Mouse (Mus musculus) embryonic facial prominence, embryonic 13.5 days (tissue): ENCODE data around the gene Wnk4. TPM values are rescaled to one million over a fixed set of nuclear protein-coding genes. Genes with fewer than 3 reads are reported as not detected.

ENCODE experiments used
- ATAC-seq: fragments of 200-750 bp; cut with Nextera tagmentation; 2 replicates; pipeline ENCODE4 v1.8.0; 2017; ENCODE audit warnings: low read depth; ENCODE audit not compliant: insufficient number of reproducible peaks, insufficient read depth, low FRiP score, low TSS enrichment
- H3K27ac ChIP-seq: fragments of 300-500 bp; sonication (generic); 2 replicates; pipeline ENCODE4 v1.5.1; 2015; ENCODE audit warnings: moderate library complexity, mild to moderate bottlenecking, inconsistent platforms
- H3K27me3 ChIP-seq: fragments of 300-500 bp; sonication (generic); 2 replicates; pipeline ENCODE4 v1.6.1; 2015; ENCODE audit warnings: mild to moderate bottlenecking, inconsistent platforms
- H3K36me3 ChIP-seq: fragments of 300-500 bp; sonication (generic); 2 replicates; pipeline ENCODE4 v1.6.1; 2015; ENCODE audit warnings: mild to moderate bottlenecking, inconsistent platforms
- H3K4me1 ChIP-seq: fragments of 300-500 bp; sonication (generic); 2 replicates; pipeline ENCODE4 v1.6.1; 2015; ENCODE audit warnings: inconsistent platforms
- H3K4me2 ChIP-seq: fragments of 300-500 bp; sonication (generic); 2 replicates; pipeline ENCODE4 v1.6.1; 2015; ENCODE audit warnings: moderate library complexity, mild to moderate bottlenecking, inconsistent platforms
- H3K4me3 ChIP-seq: fragments of 300-500 bp; sonication (generic); 2 replicates; pipeline ENCODE4 v1.5.1; 2015; ENCODE audit warnings: mild to moderate bottlenecking, inconsistent platforms
- H3K9ac ChIP-seq: fragments of 300-500 bp; sonication (generic); 2 replicates; pipeline ENCODE4 v1.6.1; 2015; ENCODE audit warnings: mild to moderate bottlenecking, inconsistent platforms
- H3K9me3 ChIP-seq: fragments of 300-500 bp; sonication (generic); 2 replicates; pipeline ENCODE4 v1.6.1; 2016; ENCODE audit warnings: inconsistent platforms
- WGBS: fragments of 180-500 bp; shearing (Covaris S2); methylation state at CpG from one replicate; pipeline ENCODE4 v1.1.7; 2015; ENCODE audit warnings: mixed read lengths; 5-methylcytosine and 5-hydroxymethylcytosine counted together
- polyA plus RNA-seq: library from polyadenylated mRNA; unstranded; fragments of >200 nt; fragmentation: Nextera tagmentation; extraction: Ambion mirVana; gene quantifications from 2 replicates; pipeline ENCODE4 v1.2.1, GENCODE M21; 2015

The Wnk4 gene
- polyA plus RNA-seq, 1 experiment from 2014 or later: 9.8 TPM

DNA sequence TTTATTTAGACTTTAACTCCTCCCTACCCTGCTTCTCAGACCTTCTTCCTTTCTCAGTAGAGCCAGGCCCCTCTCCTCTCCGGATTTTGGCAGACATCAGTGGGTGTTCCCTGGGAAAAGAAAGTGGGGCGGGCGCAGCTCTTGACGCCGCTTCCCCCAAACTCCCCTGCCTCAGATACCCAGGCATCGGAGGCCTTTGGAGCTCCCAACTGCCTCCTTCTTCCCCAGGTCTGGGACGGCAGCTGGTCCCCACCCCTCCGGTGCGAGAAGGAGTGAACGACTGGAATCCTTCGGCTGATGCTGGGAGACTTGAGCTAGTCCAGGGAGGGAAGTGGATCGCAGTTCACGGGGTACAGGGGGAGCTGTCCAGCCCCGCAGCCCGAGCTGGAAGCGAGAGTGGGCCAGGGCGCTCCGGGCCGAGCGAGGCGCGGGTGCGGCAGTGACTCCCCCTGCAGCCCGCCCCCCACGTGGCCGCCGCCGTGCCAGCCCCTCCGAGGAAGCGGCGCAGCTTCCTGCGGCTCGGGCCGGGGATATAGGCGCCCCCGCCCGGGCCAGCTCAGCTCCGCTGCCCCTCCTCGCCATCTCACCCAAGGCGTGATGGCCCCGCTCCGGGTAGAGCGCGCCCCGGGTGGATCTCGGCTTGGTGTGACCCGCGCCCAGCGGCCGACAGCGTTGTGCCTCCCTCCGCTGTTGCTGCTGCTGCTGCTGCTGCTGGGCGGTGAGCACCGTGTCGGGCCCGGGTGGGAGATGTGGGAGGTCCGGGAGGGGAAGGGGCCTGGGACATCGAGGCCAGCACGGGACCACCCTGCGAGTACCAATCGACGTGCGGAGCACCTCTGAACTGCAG is 14.3 kb upstream of the Wnk4 start, which contains the start of gene Ramp2:
Gene Ramp2, plus strand, starts transcription at position 174 of the 847 bp plus-strand sequence.
- Histone ChIP-seq H3K4me2 (peak within 1 kb of the TSS; percentile 97), H3K9ac (peak within 1 kb of the TSS; percentile 85), H3K27me3 (peaks cover 23% of the 10 kb centered on the region), H3K36me3 (no peaks in the 10 kb centered on the region), H3K4me1 (peaks cover 31% of the 10 kb centered on the region), H3K4me3 (peak within 1 kb of the TSS; percentile 66), H3K27ac (peak within 1 kb of the TSS; percentile 66), H3K9me3 (no peaks in the 10 kb centered on the region)
- ATAC-seq: peak; percentile 69; the same call in 1 of the 2 replicates
- under 1% methylated on average over 62 of the region's 63 CpGs for WGBS

DNA sequence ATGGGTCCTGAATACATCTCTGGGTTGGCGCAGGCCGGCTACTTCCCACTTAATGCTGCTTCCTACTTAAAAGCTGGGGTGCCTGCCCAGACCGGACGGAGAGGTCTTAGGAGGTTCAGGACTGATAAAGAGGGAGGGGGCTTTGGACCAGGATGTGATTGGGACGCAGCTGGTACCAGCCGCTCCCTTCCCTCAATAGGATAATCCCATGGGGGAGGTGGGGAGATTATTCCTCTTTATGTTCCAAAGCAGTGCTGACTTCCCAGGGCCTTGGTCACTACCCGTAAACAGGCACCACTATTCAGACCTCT is 13.7 kb upstream of the Wnk4 start:
- Histone ChIP-seq H3K27me3 (peaks cover 23% of the 10 kb centered on the region), H3K36me3 (no peaks in the 10 kb centered on the region), H3K9ac (peak overlapping the region; percentile 85), H3K4me3 (peak overlapping the region; percentile 66), H3K27ac (peak overlapping the region; percentile 66; the same call in 1 of the 2 replicates), H3K4me1 (peaks cover 31% of the 10 kb centered on the region), H3K4me2 (peak overlapping the region; percentile 97), H3K9me3 (no peaks in the 10 kb centered on the region)
- 8% methylated on average over 7 of the region's 7 CpGs for WGBS
- ATAC-seq: no peak

DNA sequence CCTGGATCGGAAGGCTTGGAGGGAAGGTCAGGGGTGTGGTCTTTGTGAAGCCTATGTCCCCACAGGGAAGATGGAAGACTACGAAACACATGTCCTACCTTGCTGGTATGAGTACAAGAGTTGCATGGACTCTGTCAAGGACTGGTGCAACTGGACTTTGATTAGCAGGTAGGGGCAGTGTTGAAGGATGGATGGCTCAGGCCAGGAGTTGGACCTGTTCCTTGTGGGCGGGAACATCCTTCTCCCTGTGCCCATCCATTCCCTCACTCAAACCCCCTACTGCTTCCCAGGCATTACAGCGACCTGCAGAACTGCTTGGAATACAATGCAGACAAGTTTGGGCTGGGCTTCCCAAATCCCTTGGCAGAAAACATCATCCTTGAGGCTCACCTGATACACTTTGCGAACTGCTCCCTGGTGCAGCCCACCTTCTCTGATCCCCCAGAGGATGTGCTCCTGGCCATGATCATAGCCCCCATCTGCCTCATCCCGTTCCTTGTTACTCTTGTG is 12.8 kb upstream of the Wnk4 start:
- Histone ChIP-seq H3K4me3 (peak overlapping the region; percentile 66), H3K9me3 (no peaks in the 10 kb centered on the region), H3K4me2 (peak overlapping the region; percentile 97), H3K36me3 (no peaks in the 10 kb centered on the region), H3K9ac (0 out of 2 replicates have a peak overlapping the region, but pooled peaks have one; percentile 85), H3K27me3 (peaks cover 23% of the 10 kb centered on the region), H3K27ac (no peak overlapping the region), H3K4me1 (peaks cover 34% of the 10 kb centered on the region)
- 76% methylated on average over 6 of the region's 6 CpGs for WGBS
- ATAC-seq: no peak

DNA sequence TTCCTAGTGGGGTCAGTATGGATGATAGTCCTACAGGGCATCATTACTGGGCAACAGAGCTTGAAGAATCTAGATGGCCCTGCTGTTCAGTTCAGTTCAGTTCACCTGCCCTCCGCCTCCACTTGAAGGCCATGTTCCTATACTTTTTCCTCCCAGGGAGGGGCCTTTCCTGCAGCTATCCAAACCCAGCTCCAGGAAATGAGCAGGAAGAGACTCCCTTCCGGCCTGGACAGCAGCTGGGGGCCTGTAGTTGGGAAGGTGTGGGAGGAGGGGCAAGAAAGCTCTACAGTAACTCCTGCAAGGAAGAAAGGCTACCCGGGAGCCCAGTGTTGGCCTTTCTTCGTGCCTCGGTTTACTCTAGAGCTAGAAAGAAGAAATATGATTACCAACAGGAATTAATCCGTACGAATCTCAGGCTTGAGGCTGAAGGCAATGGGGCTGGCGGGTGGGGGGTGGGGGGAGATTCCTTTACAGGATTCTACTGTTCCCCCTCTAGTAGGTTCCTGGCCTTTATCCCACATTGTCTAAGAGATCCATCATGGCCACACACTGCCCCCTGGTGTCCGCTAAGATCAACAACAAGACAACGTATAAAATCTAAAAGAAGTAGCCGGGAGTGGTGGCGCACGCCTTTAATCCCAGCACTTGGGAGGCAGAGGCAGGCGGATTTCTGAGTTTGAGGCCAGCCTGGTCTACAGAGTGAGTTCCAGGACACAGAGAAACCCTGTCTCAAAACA is 11.9 kb upstream of the Wnk4 start:
- Histone ChIP-seq H3K4me3 (no peak overlapping the region), H3K9ac (no peak overlapping the region), H3K4me2 (peak overlapping the region; percentile 97), H3K27ac (no peak overlapping the region), H3K27me3 (peaks cover 23% of the 10 kb centered on the region), H3K9me3 (no peaks in the 10 kb centered on the region), H3K4me1 (peaks cover 39% of the 10 kb centered on the region), H3K36me3 (no peaks in the 10 kb centered on the region)
- no peak for ATAC-seq
- WGBS: 31% methylated on average over 14 of the region's 14 CpGs

DNA sequence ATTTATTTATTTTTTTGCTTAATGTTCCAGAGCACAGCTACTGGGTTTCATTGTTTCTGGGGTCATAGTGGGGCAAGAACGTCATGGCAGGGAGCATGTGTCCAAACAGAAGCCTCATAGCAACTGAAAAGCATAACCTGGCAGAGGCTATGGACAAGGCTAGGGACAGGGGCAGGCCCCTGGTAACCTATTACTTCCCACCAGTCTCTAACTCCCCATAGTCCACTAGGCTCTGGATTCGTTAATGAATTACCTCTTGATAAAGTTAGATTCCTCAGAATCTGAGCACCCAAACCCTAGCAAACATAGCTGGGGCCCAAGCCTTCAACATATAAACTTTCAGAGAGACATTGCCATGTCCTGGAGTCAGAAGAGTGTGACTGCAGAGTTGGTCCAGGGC is 9.3 kb upstream of the Wnk4 start:
- 84% methylated on average over 2 of the region's 2 CpGs for WGBS
- no peak for ATAC-seq
- peaks cover 32% of the 10 kb centered on the region for H3K4me1 ChIP-seq
- H3K4me3 ChIP-seq: no peak overlapping the region
- H3K27me3 ChIP-seq: peaks cover 19% of the 10 kb centered on the region
- no peak overlapping the region for H3K4me2 ChIP-seq
- H3K36me3 ChIP-seq: peaks cover 3% of the 10 kb centered on the region
- no peak overlapping the region for H3K9ac ChIP-seq
- no peak overlapping the region for H3K27ac ChIP-seq
- no peaks in the 10 kb centered on the region for H3K9me3 ChIP-seq

DNA sequence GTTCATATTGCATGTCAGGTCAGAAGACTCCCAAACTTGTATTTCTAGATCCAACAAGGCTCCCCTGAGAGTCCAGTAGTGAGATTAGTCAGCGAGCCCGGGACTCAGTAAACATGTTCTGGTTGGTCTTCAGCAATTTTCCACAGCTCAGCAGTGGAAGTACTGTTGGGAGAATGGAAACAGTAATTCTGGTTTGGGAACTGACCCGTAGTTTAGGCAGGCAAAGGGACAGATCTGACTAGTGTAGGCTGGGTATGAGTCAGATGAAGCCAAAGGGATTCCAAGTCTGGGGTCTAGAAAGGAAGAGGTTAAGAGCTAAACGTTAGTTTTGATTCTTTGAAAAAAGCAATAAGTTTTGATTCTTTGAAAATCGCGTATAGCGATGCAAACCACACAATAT is 7.4 kb upstream of the Wnk4 start:
- peak overlapping the region; percentile 93 for H3K9ac ChIP-seq
- H3K36me3 ChIP-seq: peaks cover 11% of the 10 kb centered on the region
- WGBS: 7% methylated on average over 7 of the region's 7 CpGs
- peak overlapping the region; percentile 94 for H3K4me2 ChIP-seq
- peaks cover 20% of the 10 kb centered on the region for H3K4me1 ChIP-seq
- no peaks in the 10 kb centered on the region for H3K9me3 ChIP-seq
- H3K27ac ChIP-seq: peak overlapping the region; percentile 89
- peaks cover 3% of the 10 kb centered on the region; the same call in 1 of the 2 replicates for H3K27me3 ChIP-seq
- peak overlapping the region; percentile 76 for H3K4me3 ChIP-seq
- ATAC-seq: no peak

DNA sequence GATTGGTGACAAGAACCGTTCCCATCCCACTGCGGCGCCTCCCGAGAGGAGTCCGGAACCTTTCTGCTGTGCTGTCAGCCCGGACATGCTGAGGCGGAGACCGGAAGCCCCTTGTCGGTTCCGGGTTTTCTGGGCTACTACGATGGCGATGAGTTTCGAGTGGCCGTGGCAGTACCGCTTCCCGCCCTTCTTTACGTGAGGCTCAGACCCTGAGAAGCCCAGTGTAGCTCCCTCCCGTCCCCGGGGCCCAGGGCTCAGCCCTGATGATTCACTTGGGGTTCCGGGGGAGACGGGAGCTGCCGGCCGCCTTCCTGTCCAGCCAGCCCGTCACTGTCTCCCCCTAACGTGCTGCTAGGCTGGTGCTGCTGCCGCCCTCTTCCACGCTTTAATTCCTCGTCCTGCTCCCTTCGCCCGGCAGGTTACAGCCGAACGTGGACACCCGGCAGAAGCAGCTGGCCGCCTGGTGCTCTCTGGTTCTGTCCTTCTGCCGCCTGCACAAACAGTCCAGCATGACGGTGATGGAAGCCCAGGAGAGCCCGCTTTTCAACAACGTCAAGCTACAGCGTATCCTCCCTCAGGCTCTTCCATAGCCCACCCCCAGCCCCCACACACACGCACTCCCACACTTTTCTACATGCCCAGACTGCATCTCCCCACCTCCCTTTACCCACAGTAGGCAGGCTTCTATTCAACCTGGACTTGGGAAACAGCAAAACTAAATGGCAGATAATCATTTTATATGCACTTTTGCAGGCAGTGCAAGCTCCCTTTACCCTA is 6.6 kb upstream of the Wnk4 start, which contains the start of gene Vps25:
Gene Vps25, plus strand, starts transcription at position 95 of the 777 bp plus-strand sequence.
- under 1% methylated on average over 40 of the region's 40 CpGs for WGBS
- peak within 1 kb of the TSS; percentile 93 for H3K9ac ChIP-seq

DNA sequence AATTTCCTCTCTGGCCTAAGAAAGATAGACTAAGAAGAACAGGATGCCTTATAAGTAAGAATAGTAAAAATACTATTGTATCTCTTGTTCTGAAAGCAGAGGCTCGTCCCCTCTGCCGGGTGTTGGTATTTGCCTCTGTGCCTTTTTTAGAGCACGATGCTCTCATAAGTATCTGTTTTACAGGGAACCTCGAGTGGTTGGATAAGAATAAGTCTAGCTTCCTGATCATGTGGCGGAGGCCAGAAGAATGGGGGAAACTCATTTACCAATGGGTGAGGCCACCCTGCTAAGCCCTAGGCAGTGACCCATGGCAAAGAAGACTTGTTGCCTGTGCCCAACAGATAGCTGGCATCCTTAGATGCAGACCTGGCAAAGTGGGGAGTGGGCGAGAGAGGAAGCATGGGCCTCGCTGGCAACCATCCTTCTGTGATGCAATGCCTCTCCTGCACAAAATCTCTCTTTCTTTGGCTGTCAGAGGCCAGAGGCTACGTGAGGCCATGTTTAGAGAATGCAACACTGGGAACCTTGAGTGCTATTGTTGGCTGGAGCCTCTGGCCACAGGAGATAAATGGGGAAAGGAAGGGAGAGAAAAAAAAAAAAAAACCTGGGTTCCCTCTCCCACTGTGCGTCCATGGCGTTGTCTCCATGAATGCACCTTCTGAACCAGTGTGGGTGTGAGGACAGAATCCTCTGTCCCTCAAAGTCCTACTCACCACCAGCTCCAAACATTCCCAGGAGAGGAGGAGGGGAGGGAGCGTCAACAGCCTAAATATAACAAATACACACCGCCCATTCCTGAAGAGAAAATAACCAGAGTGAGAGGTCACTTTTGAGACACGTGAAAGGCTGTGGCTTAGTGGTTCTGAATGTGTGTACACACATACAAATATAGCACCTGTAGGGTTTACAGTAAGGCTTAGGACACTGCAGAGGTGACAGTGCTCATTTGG is 4.3 kb upstream of the Wnk4 start:
- no peak overlapping the region for H3K4me3 ChIP-seq
- H3K36me3 ChIP-seq: peaks cover 22% of the 10 kb centered on the region
- no peak overlapping the region for H3K9ac ChIP-seq
- H3K4me2 ChIP-seq: no peak overlapping the region
- H3K27me3 ChIP-seq: peaks cover 4% of the 10 kb centered on the region; the same call in 1 of the 2 replicates
- no peaks in the 10 kb centered on the region for H3K9me3 ChIP-seq
- WGBS: 87% methylated on average over 13 of the region's 13 CpGs
- H3K4me1 ChIP-seq: peaks cover 44% of the 10 kb centered on the region
- no peak for ATAC-seq
- no peak overlapping the region for H3K27ac ChIP-seq

More for the DNA sequence above, 6.6 kb upstream of the Wnk4 start, which contains the start of gene Vps25:
- no peaks in the 10 kb centered on the region for H3K27me3 ChIP-seq
- H3K36me3 ChIP-seq: peaks cover 19% of the 10 kb centered on the region
- ATAC-seq: peak; percentile 78
- H3K9me3 ChIP-seq: no peaks in the 10 kb centered on the region
- H3K27ac ChIP-seq: peak within 1 kb of the TSS; percentile 89
- H3K4me1 ChIP-seq: peaks cover 23% of the 10 kb centered on the region
- H3K4me2 ChIP-seq: peak within 1 kb of the TSS; percentile 94
- peak within 1 kb of the TSS; percentile 76 for H3K4me3 ChIP-seq

DNA sequence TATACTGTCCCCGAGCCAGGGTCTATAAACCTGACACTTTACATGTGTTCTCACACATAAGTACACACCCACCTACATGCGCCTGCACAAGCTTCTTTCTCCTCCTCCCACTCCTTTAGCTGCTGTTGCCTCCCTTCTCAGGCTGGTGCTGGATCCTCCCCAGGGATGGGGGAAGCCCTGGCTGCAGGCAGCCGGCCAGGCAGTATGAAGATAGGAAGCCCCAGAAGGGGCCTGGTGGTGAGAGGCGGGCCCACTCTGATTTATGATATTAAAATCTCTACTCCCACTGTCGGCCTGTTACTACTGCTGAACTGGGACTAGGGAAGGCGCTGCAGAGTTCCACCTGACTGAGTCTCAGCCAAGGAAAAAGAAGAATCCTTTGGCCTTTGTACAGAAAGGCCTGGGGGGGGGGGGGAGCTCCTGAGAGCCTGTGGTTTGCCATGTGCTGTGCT is 1.1 kb upstream of the Wnk4 start:
- 34% methylated on average over 6 of the region's 6 CpGs for WGBS
- peak overlapping the region; percentile 63 for H3K4me3 ChIP-seq

DNA sequence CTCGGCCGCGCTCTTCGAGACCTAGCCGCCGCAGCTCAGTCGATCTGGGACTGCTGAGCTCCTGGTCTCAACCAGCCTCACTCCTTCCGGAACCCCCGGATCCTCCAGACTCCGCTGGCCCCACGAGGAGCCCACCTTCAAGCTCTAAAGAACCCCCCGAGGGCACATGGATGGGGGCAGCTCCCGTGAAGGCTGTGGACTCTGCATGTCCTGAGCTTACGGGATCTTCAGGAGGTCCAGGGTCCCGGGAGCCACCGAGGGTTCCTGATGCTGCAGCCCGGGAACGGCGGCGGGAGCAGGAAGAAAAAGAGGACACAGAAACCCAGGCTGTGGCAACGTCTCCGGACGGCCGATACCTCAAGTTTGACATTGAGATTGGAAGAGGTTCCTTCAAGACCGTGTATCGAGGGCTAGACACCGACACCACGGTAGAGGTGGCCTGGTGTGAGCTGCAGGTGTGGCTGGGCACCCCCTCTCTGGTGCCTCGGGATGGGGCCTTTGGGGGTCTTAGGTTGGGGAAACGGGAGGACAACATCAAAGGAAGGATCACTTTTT is 536 bp downstream of the Wnk4 start:
- ATAC-seq: peak; percentile 4; the same call in 1 of the 2 replicates
- H3K27ac ChIP-seq: peak overlapping the region; percentile 80

More for the DNA sequence above, 1.1 kb upstream of the Wnk4 start:
- peak overlapping the region; percentile 80 for H3K27ac ChIP-seq
- peaks cover 22% of the 10 kb centered on the region for H3K36me3 ChIP-seq
- H3K4me1 ChIP-seq: peaks cover 57% of the 10 kb centered on the region
- H3K4me2 ChIP-seq: peak overlapping the region; percentile 98
- H3K9ac ChIP-seq: peak overlapping the region; percentile 83; the same call in 1 of the 2 replicates
- H3K27me3 ChIP-seq: peaks cover 34% of the 10 kb centered on the region
- ATAC-seq: no peak
- H3K9me3 ChIP-seq: no peaks in the 10 kb centered on the region

More for the DNA sequence above, 536 bp downstream of the Wnk4 start:
- peak overlapping the region; percentile 83 for H3K9ac ChIP-seq
- H3K4me3 ChIP-seq: peak overlapping the region; percentile 63
- H3K36me3 ChIP-seq: peaks cover 20% of the 10 kb centered on the region
- no peaks in the 10 kb centered on the region for H3K9me3 ChIP-seq
- peaks cover 49% of the 10 kb centered on the region for H3K27me3 ChIP-seq
- peaks cover 63% of the 10 kb centered on the region for H3K4me1 ChIP-seq
- under 1% methylated on average over 30 of the region's 30 CpGs for WGBS
- H3K4me2 ChIP-seq: peak overlapping the region; percentile 98
